ENCODE assay signal across 8 mouse cellular contexts in genomic region chr12:30583586-30584355, GRCm38 (mm10). TPM values are rescaled to one million over a fixed set of nuclear protein-coding genes. Genes with fewer than 3 reads are reported as not detected.
DNase-seq lines count a peak whose midpoint lies in the region; ATAC-seq and TF ChIP-seq lines count a peak whose summit lies in the region.

No protein-coding gene starts in this region.

- no peak for DNase-seq in gastrocnemius, adult 2 months
- no peak for DNase-seq in gastrocnemius, adult 8-10 months (ENCODE audit: low spot score in 2 of 2)
- DNase-seq in ovary, postnatal 14 days (ENCODE audit: low spot score), result peak; percentile 13
- DNase-seq in ovary, adult 18-20 months (ENCODE audit: low spot score), result no peak
- peak; percentile 19 for DNase-seq in testis, postnatal 14 days (ENCODE audit: low spot score)
- DNase-seq in layer of hippocampus, adult 11-12 months (ENCODE audit: low spot score), result no peak

- H3K9me3 ChIP-seq in forebrain, embryonic 13.5 days (replicated peaks), result no peaks in the 10 kb centered on the region
- no peaks in the 10 kb centered on the region for H3K9me3 ChIP-seq in liver, embryonic 12.5 days (replicated peaks)

- peaks cover 13% of the 10 kb centered on the region for H3K36me3 ChIP-seq in forebrain, embryonic 13.5 days (ENCODE audit: poor library complexity, severe bottlenecking)
- peaks cover 22% of the 10 kb centered on the region for H3K36me3 ChIP-seq in liver, embryonic 12.5 days

- intact Hi-C loops in gastrocnemius, adult 2 months (cut with DNase I), result loop anchor here (5.0 kb wide), 1 partner anchor 536 kb away; no protein-coding TSS in a partner anchor

- peak overlapping the region; percentile 97 for H3K4me3 ChIP-seq in gastrocnemius, adult 2 months
- H3K4me3 ChIP-seq in forebrain, embryonic 13.5 days, result peak overlapping the region; percentile 65
- peak overlapping the region; percentile 79 for H3K4me3 ChIP-seq in liver, embryonic 12.5 days

- WGBS in forebrain, embryonic 13.5 days, result 14% methylated on average over 12 of the region's 12 CpGs
- 11% methylated on average over 12 of the region's 12 CpGs for WGBS in liver, embryonic 12.5 days (ENCODE audit: insufficient replicate concordance)

- peak overlapping the region; percentile 90 for H3K27ac ChIP-seq in gastrocnemius, adult 2 months
- H3K27ac ChIP-seq in forebrain, embryonic 13.5 days, result no peak overlapping the region
- H3K27ac ChIP-seq in liver, embryonic 12.5 days, result peak overlapping the region; percentile 51; the same call in 1 of the 2 replicates

- 0 out of 2 replicates have a peak, but pooled peaks cover 3% of the 10 kb centered on the region for H3K27me3 ChIP-seq in forebrain, embryonic 13.5 days
- H3K27me3 ChIP-seq in liver, embryonic 12.5 days (replicated peaks), result no peaks in the 10 kb centered on the region

- H3K4me2 ChIP-seq in forebrain, embryonic 13.5 days, result peak overlapping the region; percentile 84
- peak overlapping the region; percentile 90 for H3K4me2 ChIP-seq in liver, embryonic 12.5 days

- TF ChIP-seq CTCF in gastrocnemius, adult 2 months (IDR thresholded peaks at IDR 0.05), result no peak

- peak; percentile 60 for ATAC-seq in forebrain, embryonic 13.5 days
- ATAC-seq in liver, embryonic 12.5 days, result 0 out of 2 replicates have a peak, but pooled peaks have one; percentile 22

- H3K4me1 ChIP-seq in forebrain, embryonic 13.5 days, result peaks cover 11% of the 10 kb centered on the region
- H3K4me1 ChIP-seq in liver, embryonic 12.5 days, result peaks cover 23% of the 10 kb centered on the region

- peak overlapping the region; percentile 89 for H3K9ac ChIP-seq in forebrain, embryonic 13.5 days
- peak overlapping the region; percentile 82 for H3K9ac ChIP-seq in liver, embryonic 12.5 days

RNA-seq across cellular contexts. Expression of gene Tmem18, which starts 0.5 kb away (rescaled TPM):
- total RNA-seq in gastrocnemius, adult 2 months (2021), result 1 to 10 TPM; 7.5 to 8.3 TPM
- 1 to 10 TPM; 3.9 to 7.7 (median 6.4) TPM for total RNA-seq in gastrocnemius, adult 8-10 months (2022)
- polyA plus RNA-seq in forebrain, embryonic 13.5 days (2015; fragmentation: Nextera tagmentation; extraction: Ambion mirVana), result 20.5 and 25.0 TPM in 2 replicates
- 13.4 and 13.6 TPM in 2 replicates for polyA plus RNA-seq in liver, embryonic 12.5 days (2016; fragmentation: Nextera tagmentation; extraction: Ambion mirVana)

Comparison
In these comparisons a context has a peak if more than half of its experiments do, and no peak if none do; other contexts are left out.
1. DNase-seq: peak in ovary, postnatal 14 days (single experiment) and testis, postnatal 14 days (single experiment); none in gastrocnemius, adult 2 months (single experiment), gastrocnemius, adult 8-10 months (0 of 2), ovary, adult 18-20 months (single experiment) and layer of hippocampus, adult 11-12 months (single experiment).
2. Peak in every context shown above with its lines, with median percentiles within 50 percentile points of each other: H3K4me3 ChIP-seq.